Mouse (Mus musculus) midbrain, embryonic 13.5 days (tissue): ENCODE measurements around the gene Gm21103. TPM values are rescaled to one million over a fixed set of nuclear protein-coding genes. Genes with fewer than 3 reads are reported as not detected.
A peak's percentile ranks its signal among the peaks of the same experiment; 100 is the strongest.
"Not testable (repeated sequence)": the region's sequence is repeated elsewhere in the genome, so short reads cannot be mapped to it uniquely, and the experiment has no call there.

ENCODE experiments used
- ATAC-seq: fragments of 200-750 bp; cut with Nextera tagmentation; 2 replicates; pipeline ENCODE4 v1.8.0; 2017; ENCODE audit warnings: mild to moderate bottlenecking, moderate TSS enrichment, moderate library complexity
- H3K27ac ChIP-seq: fragments of 300-500 bp; sonication (generic); 2 replicates; pipeline ENCODE4 v1.5.1; 2015; ENCODE audit warnings: inconsistent platforms, mild to moderate bottlenecking, moderate library complexity
- H3K27me3 ChIP-seq: fragments of 300-500 bp; sonication (generic); 2 replicates; pipeline ENCODE4 v1.6.1; 2015; ENCODE audit warnings: mild to moderate bottlenecking, inconsistent platforms
- H3K36me3 ChIP-seq: fragments of 300-500 bp; sonication (generic); 2 replicates; pipeline ENCODE4 v1.6.1; 2015; ENCODE audit warnings: mild to moderate bottlenecking, inconsistent platforms
- H3K4me1 ChIP-seq: fragments of 300-500 bp; sonication (generic); replicated peaks from 2 replicates; pipeline ENCODE4 v1.6.1; 2015; ENCODE audit warnings: inconsistent platforms
- H3K4me2 ChIP-seq: fragments of 300-500 bp; sonication (generic); replicated peaks from 2 replicates; pipeline ENCODE4 v1.6.1; 2015; ENCODE audit warnings: moderate library complexity, mild to moderate bottlenecking, inconsistent platforms
- H3K4me3 ChIP-seq: fragments of 300-500 bp; sonication (generic); replicated peaks from 2 replicates; pipeline ENCODE4 v1.5.1; 2015; ENCODE audit warnings: mild to moderate bottlenecking, inconsistent platforms
- H3K9ac ChIP-seq: fragments of 300-500 bp; sonication (generic); replicated peaks from 2 replicates; pipeline ENCODE4 v1.6.1; 2015; ENCODE audit warnings: mild to moderate bottlenecking, inconsistent platforms
- H3K9me3 ChIP-seq: fragments of 300-500 bp; sonication (generic); 2 replicates; pipeline ENCODE4 v1.6.1; 2016; ENCODE audit warnings: mild to moderate bottlenecking, inconsistent platforms
- WGBS: fragments of 180-500 bp; shearing (Covaris S2); methylation state at CpG from one replicate; pipeline ENCODE4 v1.1.7; 2015; 5-methylcytosine and 5-hydroxymethylcytosine counted together
- polyA plus RNA-seq: library from polyadenylated mRNA; unstranded; fragments of >200 nt; fragmentation: Nextera tagmentation; extraction: Ambion mirVana; gene quantifications from 2 replicates; pipeline ENCODE4 v1.2.1, GENCODE M21; 2015

Gene Gm21103
- not detected in 2 replicates for polyA plus RNA-seq

GRCm38 (mm10) chr14:6304743-6305142, at the start of gene Gm21103:
Gm21103 (minus strand) TSS chr14:6304843.
- not testable (repeated sequence) for H3K36me3 ChIP-seq, H3K27ac ChIP-seq, H3K4me3 ChIP-seq, H3K9ac ChIP-seq, H3K9me3 ChIP-seq, H3K4me2 ChIP-seq, H3K27me3 ChIP-seq, H3K4me1 ChIP-seq, ATAC-seq
- WGBS: 75% methylated on average over 2 of the region's 2 CpGs

- not testable (repeated sequence) for H3K9me3 ChIP-seq, H3K9ac ChIP-seq, H3K4me2 ChIP-seq, H3K27ac ChIP-seq, H3K4me1 ChIP-seq, H3K36me3 ChIP-seq, H3K4me3 ChIP-seq, H3K27me3 ChIP-seq, ATAC-seq
- WGBS: no CpG with 5 or more reads among the region's 10 CpGs
Measured at GRCm38 (mm10) chr14:6343578-6343977, 38.9 kb upstream of the Gm21103 start, which contains the start of gene Gm3618. Gm3618 (minus strand) TSS chr14:6343678.

GRCm38 (mm10) chr14:6286931-6287715, 17.5 kb downstream of the Gm21103 start, which contains the start of gene Gm3411:
Gm3411 (minus strand) TSS chr14:6287250.
- not testable (repeated sequence) for ATAC-seq, H3K27me3 ChIP-seq, H3K9me3 ChIP-seq, H3K36me3 ChIP-seq, H3K4me1 ChIP-seq, H3K27ac ChIP-seq
- peak within 1 kb of the TSS; percentile 67 for H3K4me2 ChIP-seq
- 3% methylated on average over 54 of the region's 57 CpGs for WGBS
- peak within 1 kb of the TSS; percentile 55 for H3K4me3 ChIP-seq
- peak within 1 kb of the TSS; percentile 69 for H3K9ac ChIP-seq

Other genes with a start within 250 kb of the Gm21103 start
- gene Gm6337, start 246.6 kb downstream of the Gm21103 start, polyA plus RNA-seq: not detected in 2 replicates
- gene Gm8206, start 210.9 kb downstream of the Gm21103 start, polyA plus RNA-seq: 2.0 and 3.0 TPM in 2 replicates
- gene Gm3468, start 196.2 kb downstream of the Gm21103 start, polyA plus RNA-seq: 3.3 and 3.7 TPM in 2 replicates
- not detected in 2 replicates for gene Gm3476, start 179.0 kb downstream of the Gm21103 start, polyA plus RNA-seq
- not detected in 2 replicates for gene Gm21560, start 85.6 kb downstream of the Gm21103 start, polyA plus RNA-seq
- 4.9 and 5.0 TPM in 2 replicates for gene Gm3411, start 17.6 kb downstream of the Gm21103 start, polyA plus RNA-seq
- not detected in 2 replicates for gene Gm3618, start 38.8 kb upstream of the Gm21103 start, polyA plus RNA-seq
- not detected in 2 replicates for gene Gm16440, start 85.5 kb upstream of the Gm21103 start, polyA plus RNA-seq
- gene Gm3591, start 107.6 kb upstream of the Gm21103 start, polyA plus RNA-seq: 2.7 and 3.8 TPM in 2 replicates
- gene Gm3594, start 139.8 kb upstream of the Gm21103 start, polyA plus RNA-seq: not detected in 2 replicates
- not detected in 2 replicates for gene Gm8356, start 232.4 kb upstream of the Gm21103 start, polyA plus RNA-seq